Mouse (Mus musculus) erythroblast, embryonic 14.5 days (primary cell): ENCODE results near the gene Slc12a6. TPM values are rescaled to one million over a fixed set of nuclear protein-coding genes. Genes with fewer than 3 reads are reported as not detected.
"Not testable (repeated sequence)": the region's sequence is repeated elsewhere in the genome, so short reads cannot be mapped to it uniquely, and the experiment has no call there.

Experiments used
- H3K27me3 ChIP-seq: 2 replicates; pipeline ENCODE4 v1.6.1; 2012; ENCODE audit warnings: inconsistent platforms; ENCODE audit not compliant: control insufficient read depth
- H3K36me3 ChIP-seq: 2 replicates; pipeline ENCODE4 v1.6.1; 2012; ENCODE audit warnings: mild to moderate bottlenecking, inconsistent platforms; ENCODE audit not compliant: control insufficient read depth
- H3K4me1 ChIP-seq: 2 replicates; pipeline ENCODE4 v1.6.1; 2012; ENCODE audit warnings: inconsistent platforms; ENCODE audit not compliant: control insufficient read depth
- H3K4me3 ChIP-seq: replicated peaks from 2 replicates; pipeline ENCODE3; 2012; ENCODE audit warnings: moderate library complexity, mild to moderate bottlenecking, inconsistent platforms
- H3K9me3 ChIP-seq: 2 replicates; pipeline ENCODE4 v1.6.1; 2012; ENCODE audit warnings: low read length, inconsistent platforms, mixed read lengths; ENCODE audit not compliant: control insufficient read depth
- GATA1 ChIP-seq: IDR thresholded peaks from 2 replicates; pipeline ENCODE4 v1.6.1; 2012; ENCODE audit warnings: low read length, inconsistent platforms, mixed read lengths
- TAL1 ChIP-seq: IDR thresholded peaks from 3 replicates; pipeline ENCODE4 v1.6.1; 2012; ENCODE audit warnings: low read length, inconsistent platforms, mixed read lengths
- polyA plus RNA-seq: library from polyadenylated mRNA; stranded (reverse); fragments of >175 nt; gene quantifications from 2 replicates; pipeline ENCODE4 v1.2.3, GENCODE M21; 2012

The Slc12a6 gene
- polyA plus RNA-seq, 1 experiment: 0.47 TPM

DNA sequence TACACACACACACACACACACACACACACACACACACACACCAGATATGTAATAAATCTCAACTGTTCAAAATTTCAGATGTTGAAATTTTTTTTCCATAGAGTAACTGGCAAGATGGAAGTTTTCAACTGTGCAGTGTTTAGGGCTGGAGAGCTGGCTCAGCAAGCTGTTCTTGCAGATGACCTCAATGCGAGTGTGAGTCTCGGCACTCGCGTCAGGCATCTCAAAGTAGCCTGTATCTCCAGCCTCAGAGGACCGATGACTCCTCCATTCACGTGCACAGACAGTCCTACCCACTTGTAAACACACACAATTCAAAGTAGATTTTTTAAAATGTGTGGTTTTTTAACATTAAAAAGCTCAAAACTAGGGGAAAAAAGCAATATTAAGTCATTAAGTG is 7.8 kb downstream of the Slc12a6 start:
- Histone ChIP-seq H3K4me1 (peaks cover 44% of the 10 kb centered on the region), H3K27me3 (no peaks in the 10 kb centered on the region), H3K9me3 (no peaks in the 10 kb centered on the region), H3K36me3 (peaks cover 45% of the 10 kb centered on the region), H3K4me3 (no peak overlapping the region)
- TF ChIP-seq GATA1: no peak
- TF ChIP-seq TAL1: no peak

DNA sequence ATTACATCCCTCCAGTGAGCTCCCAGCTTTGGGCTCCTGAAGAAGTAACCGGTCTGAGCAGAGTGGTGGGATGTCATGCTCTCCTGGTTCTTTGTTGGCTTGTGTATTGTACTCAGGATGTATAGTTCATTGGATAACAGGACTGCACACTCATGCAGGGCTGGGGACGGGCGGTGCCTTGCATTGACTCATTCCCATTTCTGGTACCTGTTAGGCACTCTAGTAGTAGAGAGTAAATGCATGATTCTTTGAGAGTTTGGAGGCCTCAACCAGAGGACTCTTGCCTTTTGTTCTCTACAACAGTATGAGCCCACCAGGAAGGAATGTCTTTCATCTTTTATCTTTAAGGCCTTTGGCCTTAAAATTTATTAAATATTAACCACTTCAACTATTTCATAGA is 11.2 kb downstream of the Slc12a6 start:
- Histone ChIP-seq H3K36me3 (peaks cover 26% of the 10 kb centered on the region), H3K27me3 (no peaks in the 10 kb centered on the region), H3K9me3 (no peaks in the 10 kb centered on the region), H3K4me1 (peaks cover 27% of the 10 kb centered on the region), H3K4me3 (no peak overlapping the region)
- TF ChIP-seq GATA1 (no peak), TAL1 (no peak)

DNA sequence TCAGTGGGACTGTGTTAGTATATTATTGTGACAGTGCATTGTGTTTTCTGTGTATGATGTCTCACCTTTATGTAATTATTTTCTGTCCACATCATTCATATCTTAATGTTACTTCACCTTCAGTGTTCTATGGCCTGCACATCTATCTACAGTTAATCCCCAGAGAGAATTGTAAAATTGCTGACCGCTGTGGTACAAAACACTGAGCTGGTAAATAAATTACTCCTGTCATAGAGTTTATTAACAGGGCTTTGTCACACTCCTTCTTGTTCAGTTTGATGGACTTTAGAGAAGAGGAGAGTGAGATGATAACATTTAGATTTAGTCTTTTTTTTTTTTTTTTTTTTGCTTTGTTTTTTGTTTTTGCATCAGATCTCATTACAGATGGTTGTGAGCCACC is 17.2 kb downstream of the Slc12a6 start:
- no peak overlapping the region for H3K4me3 ChIP-seq
- no peaks in the 10 kb centered on the region for H3K9me3 ChIP-seq
- H3K27me3 ChIP-seq: no peaks in the 10 kb centered on the region
- H3K4me1 ChIP-seq: peaks cover 34% of the 10 kb centered on the region
- TF ChIP-seq GATA1: no peak
- TF ChIP-seq TAL1: no peak
- peaks cover under 1% of the 10 kb centered on the region; the same call in 1 of the 2 replicates for H3K36me3 ChIP-seq

DNA sequence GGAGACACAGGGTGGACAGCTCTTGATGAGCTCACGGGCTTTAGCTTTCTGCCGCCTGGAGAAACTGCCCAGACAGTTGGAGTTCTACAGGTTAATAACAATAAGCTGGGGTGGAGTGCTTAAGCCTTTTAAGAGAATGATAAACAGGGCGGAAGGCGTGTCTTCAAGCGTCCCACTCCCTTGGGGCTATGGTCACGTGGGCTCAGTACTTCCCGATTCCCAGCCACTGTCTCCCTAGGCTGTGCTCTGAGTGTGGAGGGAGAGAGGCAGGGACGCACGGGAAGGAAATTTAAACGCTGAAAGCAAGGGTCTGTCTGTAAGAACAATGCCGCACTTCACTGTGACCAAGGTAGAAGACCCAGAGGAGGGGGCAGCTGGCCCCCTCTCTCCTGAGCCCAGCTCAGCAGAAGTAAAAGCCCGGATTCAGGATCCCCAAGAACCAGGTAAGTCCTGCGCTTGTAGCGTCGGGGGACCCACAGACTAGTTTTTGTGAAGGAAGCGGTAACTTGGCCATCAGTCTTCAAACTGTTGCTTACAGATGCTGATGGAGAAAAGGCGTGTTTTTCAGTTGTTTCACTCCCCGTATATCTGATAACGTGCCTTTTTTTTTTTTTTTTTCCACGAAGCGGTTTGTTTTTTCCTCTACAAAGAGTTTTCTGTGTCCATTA is 18.9 kb downstream of the Slc12a6 start:
- H3K36me3 ChIP-seq: peaks cover 2% of the 10 kb centered on the region
- peaks cover 35% of the 10 kb centered on the region for H3K4me1 ChIP-seq
- H3K4me3 ChIP-seq: peak overlapping the region; percentile 74
- no peaks in the 10 kb centered on the region for H3K9me3 ChIP-seq
- TF ChIP-seq GATA1: no peak
- no peak for TF ChIP-seq TAL1
- H3K27me3 ChIP-seq: no peaks in the 10 kb centered on the region

DNA sequence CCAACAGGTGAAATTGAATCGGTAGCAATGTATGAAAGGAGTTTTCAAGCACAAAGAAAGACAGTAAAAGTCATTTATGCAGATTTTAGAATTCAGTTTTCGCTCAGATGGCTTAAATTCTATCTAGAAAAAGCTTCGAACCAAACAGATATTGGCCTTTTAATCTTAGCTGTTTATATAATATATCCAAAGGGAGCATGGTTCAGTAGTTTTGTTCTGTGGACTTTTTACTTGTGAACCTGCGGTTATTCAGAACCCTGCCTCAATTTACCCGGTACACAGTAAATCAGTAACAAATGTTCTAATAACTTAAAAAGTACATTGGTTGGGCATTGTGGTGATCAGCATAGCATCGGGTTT is 19.4 kb downstream of the Slc12a6 start:
- Histone ChIP-seq H3K4me1 (peaks cover 34% of the 10 kb centered on the region), H3K36me3 (peaks cover 2% of the 10 kb centered on the region), H3K9me3 (no peaks in the 10 kb centered on the region), H3K27me3 (no peaks in the 10 kb centered on the region), H3K4me3 (peak overlapping the region; percentile 74)
- TF ChIP-seq TAL1: no peak
- no peak for TF ChIP-seq GATA1

DNA sequence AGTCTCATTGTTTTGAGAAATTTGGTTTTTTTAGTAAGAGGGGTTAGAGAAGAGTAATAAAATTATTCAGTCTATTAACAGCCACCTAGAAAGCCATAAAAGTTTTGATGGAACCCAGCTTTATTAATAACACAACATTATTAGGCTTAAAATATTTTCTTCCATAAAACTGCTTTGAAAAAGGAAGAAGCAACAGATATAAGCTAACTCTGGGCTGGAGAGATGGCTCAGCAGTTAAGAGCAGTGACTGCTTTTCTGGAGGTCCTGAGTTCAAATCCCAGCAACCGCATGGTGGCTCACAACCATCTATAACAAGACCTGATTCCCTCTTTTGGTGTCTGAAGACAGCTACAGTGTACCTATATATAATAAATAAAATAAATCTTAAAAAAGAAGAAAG is 20.4 kb downstream of the Slc12a6 start:
- not testable (repeated sequence) for H3K27me3 ChIP-seq, H3K4me3 ChIP-seq, H3K36me3 ChIP-seq, H3K9me3 ChIP-seq
- H3K4me1 ChIP-seq: peaks cover 33% of the 10 kb centered on the region

DNA sequence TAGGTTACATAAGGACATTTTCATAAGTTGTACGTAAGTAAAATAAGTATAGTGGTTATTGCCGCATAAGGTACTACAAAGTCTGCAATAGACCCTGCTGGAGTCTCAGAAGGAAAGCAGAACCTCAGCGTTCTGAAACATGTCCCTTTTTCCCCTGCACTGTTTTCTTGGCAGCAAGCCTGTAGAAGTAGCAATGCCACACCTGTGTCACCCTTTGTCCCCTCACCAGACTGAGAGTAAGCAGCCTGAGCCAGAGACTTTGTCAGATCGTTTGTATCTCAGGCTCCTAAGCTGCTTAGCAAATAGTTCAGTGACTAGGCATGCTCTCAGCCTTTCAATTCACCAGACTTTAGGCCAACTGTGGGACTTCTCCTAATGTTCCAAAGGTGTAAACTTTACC is 21.4 kb downstream of the Slc12a6 start:
- Histone ChIP-seq H3K36me3 (peaks cover 2% of the 10 kb centered on the region), H3K4me1 (peaks cover 33% of the 10 kb centered on the region), H3K27me3 (no peaks in the 10 kb centered on the region), H3K4me3 (no peak overlapping the region), H3K9me3 (no peaks in the 10 kb centered on the region)
- TF ChIP-seq TAL1 (no peak), GATA1 (no peak)

DNA sequence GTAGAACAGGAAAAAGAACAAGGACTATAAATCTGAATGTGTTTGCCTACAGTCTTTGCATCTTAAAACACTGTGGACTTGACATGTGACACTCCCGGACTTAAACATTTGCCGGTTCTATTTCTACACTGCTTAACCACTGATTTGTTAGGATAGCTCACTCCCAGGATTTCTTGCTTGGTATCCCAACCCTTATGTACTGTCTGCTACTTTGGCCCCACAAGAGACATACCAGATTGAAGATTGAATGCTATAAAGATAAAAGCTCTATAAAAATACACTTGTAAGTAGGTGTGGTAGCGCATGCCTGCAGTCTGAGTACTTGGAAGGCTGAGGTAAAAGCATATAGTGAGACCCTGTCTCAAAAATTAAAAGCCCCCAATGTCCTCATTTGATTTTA is 23.9 kb downstream of the Slc12a6 start:
- no peak overlapping the region for H3K4me3 ChIP-seq
- peaks cover 22% of the 10 kb centered on the region for H3K4me1 ChIP-seq
- TF ChIP-seq TAL1 (no peak), GATA1 (no peak)
- no peaks in the 10 kb centered on the region for H3K27me3 ChIP-seq
- H3K36me3 ChIP-seq: peaks cover 7% of the 10 kb centered on the region
- H3K9me3 ChIP-seq: no peaks in the 10 kb centered on the region

DNA sequence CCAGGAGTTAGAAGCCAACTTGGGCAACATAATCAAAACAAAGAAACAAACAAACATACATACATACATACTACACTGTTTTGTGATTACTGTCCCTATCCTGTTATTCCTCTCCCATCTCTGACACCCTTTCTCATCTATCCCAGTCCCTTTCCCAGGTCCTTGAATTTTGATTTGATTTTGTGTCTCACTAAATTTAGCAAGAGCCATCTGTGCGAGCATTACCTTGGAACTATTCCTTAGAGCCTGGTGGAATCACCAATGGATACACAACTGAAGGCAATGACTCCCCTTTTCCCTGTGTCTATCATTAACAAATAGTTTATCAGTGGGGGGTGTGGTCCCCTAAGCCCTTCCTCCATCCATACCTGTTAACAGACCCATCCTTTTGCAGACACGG is 27.2 kb downstream of the Slc12a6 start:
- Histone ChIP-seq H3K9me3 (no peaks in the 10 kb centered on the region), H3K36me3 (peaks cover 8% of the 10 kb centered on the region), H3K27me3 (no peaks in the 10 kb centered on the region), H3K4me1 (peaks cover 4% of the 10 kb centered on the region), H3K4me3 (no peak overlapping the region)
- TF ChIP-seq TAL1 (no peak), GATA1 (no peak)

DNA sequence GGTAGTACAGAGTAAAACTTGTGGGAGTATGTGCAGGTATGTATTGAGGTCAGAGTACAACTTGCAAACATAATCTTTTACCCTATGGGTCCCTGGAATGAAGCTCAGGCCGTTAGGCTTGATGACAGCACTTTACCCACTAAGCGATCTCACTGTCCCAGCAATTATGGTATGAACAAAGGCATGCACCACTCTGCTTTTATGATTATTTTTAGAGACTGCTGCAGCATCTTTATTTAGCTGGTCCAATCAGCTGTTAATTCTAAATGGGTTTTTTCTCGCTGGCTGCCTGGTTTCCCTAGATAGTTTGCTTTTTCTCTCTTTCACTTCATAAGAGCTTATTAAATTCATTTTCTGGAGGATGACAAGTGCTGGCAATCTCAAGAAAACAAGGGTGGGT is 30.6 kb downstream of the Slc12a6 start:
- Histone ChIP-seq H3K36me3 (peaks cover 7% of the 10 kb centered on the region), H3K27me3 (no peaks in the 10 kb centered on the region), H3K4me1 (peaks cover 2% of the 10 kb centered on the region), H3K4me3 (no peak overlapping the region), H3K9me3 (no peaks in the 10 kb centered on the region)
- TF ChIP-seq TAL1: no peak
- TF ChIP-seq GATA1: no peak
